Mouse (Mus musculus) lung, postnatal 0 days (tissue): ENCODE results near the gene H2-DMb2.

ENCODE experiments used
- CTCF ChIP-seq: IDR thresholded peaks from 2 replicates; pipeline ENCODE4 v1.5.1; 2016; ENCODE audit warnings: antibody characterized with exemption, mild to moderate bottlenecking
- EP300 ChIP-seq: IDR thresholded peaks from 2 replicates; pipeline ENCODE4 v1.6.1; 2016; ENCODE audit warnings: antibody characterized with exemption, mild to moderate bottlenecking, control low read depth

DNA sequence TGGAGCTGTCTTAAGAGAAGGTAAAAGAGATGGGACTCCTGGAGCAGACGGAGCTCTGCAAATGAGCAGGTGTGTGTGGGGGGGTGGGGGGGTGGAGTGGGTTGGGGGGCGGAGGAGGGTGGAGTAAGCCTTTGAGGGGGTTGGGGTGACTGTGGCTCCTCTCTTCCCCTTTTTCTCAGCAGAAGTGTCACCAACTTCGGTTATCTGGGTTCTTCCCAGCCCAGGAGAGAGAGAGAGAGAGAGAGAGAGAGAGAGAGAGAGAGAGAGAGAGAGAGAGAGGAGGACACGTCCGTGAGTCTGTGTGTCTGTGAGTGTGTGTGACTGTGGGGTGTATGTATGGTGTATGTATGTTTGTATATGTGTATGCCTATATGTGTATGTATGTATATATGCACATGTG, 354 bp downstream of the H2-DMb2 start:
- TF ChIP-seq CTCF: no peak
- TF ChIP-seq EP300: no peak
